Mouse (Mus musculus) brain, embryonic 18.5 days (tissue): ENCODE data around the gene Abi3.

ENCODE experiments used
- DNase-seq: peaks from one replicate; pipeline ENCODE4 v3.0.0-alpha.2; 2012; ENCODE audit warnings: low read depth, low spot score

Abi3 gene

GRCm38 (mm10) chr11:95789451-95789891 is 52.8 kb downstream of the Abi3 start:
- DNase-seq = no peak

- DNase-seq = no peak
These were observed 55.8 kb downstream of the Abi3 start for GRCm38 (mm10) chr11:95786511-95786910.

- no peak for DNase-seq
These were observed 56.6 kb downstream of the Abi3 start for GRCm38 (mm10) chr11:95785675-95786074.

- DNase-seq = no peak
These were observed 58.3 kb downstream of the Abi3 start for GRCm38 (mm10) chr11:95783958-95784357.

GRCm38 (mm10) chr11:95783457-95783856 is 58.8 kb downstream of the Abi3 start:
- DNase-seq = no peak

GRCm38 (mm10) chr11:95781557-95781956 is 60.7 kb downstream of the Abi3 start:
- no peak for DNase-seq

GRCm38 (mm10) chr11:95780480-95780879 is 61.8 kb downstream of the Abi3 start:
- DNase-seq = no peak
